Mouse (Mus musculus) layer of hippocampus, adult 6 months (tissue): ENCODE results near the gene Rpa2. TPM values are rescaled to one million over a fixed set of nuclear protein-coding genes. Genes with fewer than 3 reads are reported as not detected.

Experiments used
- long read RNA-seq, 2 experiments: library from polyadenylated mRNA; unstranded; transcript quantifications; one replicate each; pipeline ENCODE4 v2.0.0; 2019 to 2020
- polyA plus RNA-seq: library from polyadenylated mRNA; unstranded; fragments of <200 nt; fragmentation: Nextera tagmentation; gene quantifications from 2 replicates; pipeline ENCODE4 v1.2.3, GENCODE M21; 2021

Gene Rpa2
- polyA plus RNA-seq = 18.4 and 19.9 TPM in 2 replicates
- long read RNA-seq, experiment 1, transcript Rpa2-201 (9 exons, 1,813 nt) = major isoform, 32 of 34 reads
- long read RNA-seq, experiment 1, partial matches to known transcripts = 2 of 34 reads
- long read RNA-seq, experiment 1, other reads (novel, unspliced or antisense) = 0 of 34 reads
- long read RNA-seq, experiment 2, transcript Rpa2-201 (9 exons, 1,813 nt) = major isoform, 109 of 112 reads
- long read RNA-seq, experiment 2, partial matches to known transcripts = 0 of 112 reads
- long read RNA-seq, experiment 2, other reads (novel, unspliced or antisense) = 3 of 112 reads

GRCm38 (mm10) chr4:132767914-132768876, at the start of gene Rpa2:
Rpa2 (plus strand) TSS chr4:132768332.

GRCm38 (mm10) chr4:132732148-132732684, 35.9 kb upstream of the Rpa2 start, which contains the start of gene Xkr8:
Xkr8 (minus strand) TSS chr4:132732546.

GRCm38 (mm10) chr4:132756974-132757373, 11.2 kb upstream of the Rpa2 start, which contains the start of gene Smpdl3b:
Smpdl3b (minus strand) TSS chr4:132757252.

GRCm38 (mm10) chr4:132796196-132796886, 28.2 kb downstream of the Rpa2 start, which contains the start of gene Themis2:
Themis2 (minus strand) TSS chr4:132796387.

Other genes starting within 250 kb of the Rpa2 start
- gene Atpif1, start 234.7 kb upstream of the Rpa2 start, polyA plus RNA-seq = 1,444 and 1,702 TPM in 2 replicates
- 87.8 and 95.3 TPM in 2 replicates for gene Dnajc8, start 232.8 kb upstream of the Rpa2 start, polyA plus RNA-seq
- gene Ptafr, start 204.3 kb upstream of the Rpa2 start, polyA plus RNA-seq = 2.1 and 4.0 TPM in 2 replicates
- 17.8 and 21.8 TPM in 2 replicates for gene Eya3, start 129.3 kb upstream of the Rpa2 start, polyA plus RNA-seq
- 2.0 and 3.0 TPM in 2 replicates for gene Xkr8, start 35.8 kb upstream of the Rpa2 start, polyA plus RNA-seq
- 2.6 and 3.6 TPM in 2 replicates for gene Smpdl3b, start 11.1 kb upstream of the Rpa2 start, polyA plus RNA-seq
- 0.59 and 0.72 TPM in 2 replicates for gene Themis2, start 28.1 kb downstream of the Rpa2 start, polyA plus RNA-seq
- 10.3 and 10.8 TPM in 2 replicates for gene Ppp1r8, start 74.8 kb downstream of the Rpa2 start, polyA plus RNA-seq
- 87.9 and 102 TPM in 2 replicates for gene Stx12, start 116.2 kb downstream of the Rpa2 start, polyA plus RNA-seq
- 32.3 and 34.6 TPM in 2 replicates for gene Fam76a, start 154.2 kb downstream of the Rpa2 start, polyA plus RNA-seq
- gene Fgr, start 205.8 kb downstream of the Rpa2 start, polyA plus RNA-seq = 0.05 TPM in 2 replicates
- gene Ahdc1, start 242.9 kb downstream of the Rpa2 start, polyA plus RNA-seq = 4.2 and 7.0 TPM in 2 replicates